Mouse (Mus musculus): ENCODE data around the gene Foxi1.

- no peak for TF ChIP-seq TAL1 (IDR thresholded peaks at IDR 0.05; ENCODE audit: low read length)
- TF ChIP-seq GATA1 (IDR thresholded peaks at IDR 0.05; ENCODE audit: low read length) = no peak
Observed at GRCm38 (mm10) chr11:34242979-34243378, 35.1 kb upstream of the Foxi1 start.
